Mouse (Mus musculus) CH12.LX (cell line): ENCODE measurements at regions not wholly inside any gene's neighbourhood (a gene's known extent, or its start where the extent isn't known, plus 50 kb on each side); places are given as distances from the start of the nearest gene placed in this dataset.

ENCODE experiments used
- DNase-seq: peaks from one replicate; pipeline ENCODE4 v3.0.0-alpha.2; 2013; ENCODE audit errors: extremely low read depth
- H3K27ac ChIP-seq: 2 replicates; pipeline ENCODE4 v1.5.1; 2012; ENCODE audit warnings: low read depth, mild to moderate bottlenecking, control low read depth, moderate library complexity; ENCODE audit not compliant: insufficient read depth
- H3K27me3 ChIP-seq: replicated peaks from 2 replicates; pipeline ENCODE3; 2012; ENCODE audit warnings: inconsistent platforms
- H3K36me3 ChIP-seq, 2 experiments: replicated peaks in 1 of 2; 2 replicates each; pipeline versions ENCODE3 to v1.6.1; 2012; ENCODE audit warnings: inconsistent platforms in 1 of 2, low read length in 1 of 2, mild to moderate bottlenecking in 1 of 2, mixed read lengths in 1 of 2, moderate library complexity in 1 of 2; ENCODE audit not compliant: control insufficient read depth in 1 of 2, insufficient read depth in 1 of 2
- H3K4me1 ChIP-seq, 2 experiments: 2 replicates each; pipeline ENCODE4 v1.6.1; 2012; ENCODE audit warnings: inconsistent platforms in 1 of 2, moderate library complexity in 1 of 2; ENCODE audit not compliant: insufficient read depth in 2 of 2, control insufficient read depth in 1 of 2
- H3K4me2 ChIP-seq: 2 replicates; pipeline ENCODE4 v1.6.1; 2012; ENCODE audit warnings: low read depth, mild to moderate bottlenecking, control low read depth; ENCODE audit not compliant: poor library complexity, insufficient read depth, severe bottlenecking
- H3K4me3 ChIP-seq, 3 experiments: fragments of 150-350 bp in 1 of 3; sonication (generic) in 1 of 3; replicated peaks in 1 of 3; 2 replicates each; pipeline versions ENCODE3 to v1.5.1; 2011 to 2012; ENCODE audit warnings: low read depth in 2 of 3, low read length in 2 of 3, mild to moderate bottlenecking in 2 of 3, moderate library complexity in 2 of 3, control low read depth in 1 of 3, improper control_type of control experiment in 1 of 3, inconsistent platforms in 1 of 3, mixed read lengths in 1 of 3; ENCODE audit not compliant: poor library complexity in 1 of 3
- H3K79me2 ChIP-seq: replicated peaks from 2 replicates; pipeline ENCODE4 v1.6.1; 2012; ENCODE audit warnings: mild to moderate bottlenecking, moderate library complexity; ENCODE audit not compliant: control insufficient read depth, poor library complexity, insufficient read depth, severe bottlenecking; ENCODE audit errors: extremely low read depth
- H3K9ac ChIP-seq: 2 replicates; pipeline ENCODE4 v1.6.1; 2012; ENCODE audit warnings: low read depth, mild to moderate bottlenecking, control low read depth, moderate library complexity; ENCODE audit not compliant: insufficient read depth
- H3K9me3 ChIP-seq: replicated peaks from 2 replicates; pipeline ENCODE3; 2012; ENCODE audit warnings: low read length, inconsistent platforms, mixed read lengths
- BHLHE40 ChIP-seq: IDR thresholded peaks from 2 replicates; pipeline ENCODE4 v1.6.1; 2011; ENCODE audit warnings: mild to moderate bottlenecking, low read depth, low read length, improper control_type of control experiment
- CHD1 ChIP-seq: IDR thresholded peaks from 2 replicates; pipeline ENCODE4 v1.6.1; 2012; ENCODE audit warnings: low read depth, low read length, improper control_type of control experiment, inconsistent platforms
- CHD2 ChIP-seq: IDR thresholded peaks from 2 replicates; pipeline ENCODE4 v1.6.1; 2011; ENCODE audit warnings: low read length, improper control_type of control experiment
- CTCF ChIP-seq, 2 experiments: IDR thresholded peaks in 1 of 2; conservative IDR thresholded peaks in 1 of 2; 2 replicates each; pipeline ENCODE4 v1.5.1; 2011 to 2012; ENCODE audit warnings: low read depth in 2 of 2, low read length in 2 of 2, improper control_type of control experiment in 1 of 2, inconsistent platforms in 1 of 2, mild to moderate bottlenecking in 1 of 2, moderate library complexity in 1 of 2
- E2F4 ChIP-seq: IDR thresholded peaks from 2 replicates; pipeline ENCODE4 v1.6.1; 2011; ENCODE audit warnings: low read depth, low read length, improper control_type of control experiment; ENCODE audit not compliant: insufficient replicate concordance
- ELF1 ChIP-seq: IDR thresholded peaks from 2 replicates; pipeline ENCODE4 v1.6.1; 2014; ENCODE audit warnings: low read depth, mild to moderate bottlenecking, inconsistent platforms, low read length, improper control_type of control experiment
- EP300 ChIP-seq: IDR thresholded peaks from 2 replicates; pipeline ENCODE4 v1.6.1; 2011; ENCODE audit warnings: low read length, improper control_type of control experiment
- GABPA ChIP-seq: IDR thresholded peaks from 2 replicates; pipeline ENCODE4 v1.6.1; 2012; ENCODE audit warnings: low read depth, low read length, improper control_type of control experiment, inconsistent platforms; ENCODE audit not compliant: insufficient replicate concordance
- IRF4 ChIP-seq: IDR thresholded peaks from 2 replicates; pipeline ENCODE4 v1.6.1; 2014; ENCODE audit warnings: low read depth, mild to moderate bottlenecking, inconsistent platforms, low read length, improper control_type of control experiment
- JUND ChIP-seq: conservative IDR thresholded peaks from 2 replicates; pipeline ENCODE4 v1.6.1; 2011; ENCODE audit warnings: low read depth, low read length, improper control_type of control experiment
- MAX ChIP-seq: IDR thresholded peaks from 2 replicates; pipeline ENCODE4 v1.6.1; 2011; ENCODE audit warnings: low read length, improper control_type of control experiment
- MAZ ChIP-seq: IDR thresholded peaks from 2 replicates; pipeline ENCODE4 v1.6.1; 2012; ENCODE audit warnings: low read depth, mild to moderate bottlenecking, inconsistent platforms, low read length, improper control_type of control experiment, moderate library complexity
- MEF2A ChIP-seq: IDR thresholded peaks from 2 replicates; pipeline ENCODE4 v1.6.1; 2014; ENCODE audit warnings: low read depth, mild to moderate bottlenecking, inconsistent platforms, low read length, improper control_type of control experiment, borderline replicate concordance
- MYC ChIP-seq: IDR thresholded peaks from 2 replicates; pipeline ENCODE4 v1.6.1; 2011; ENCODE audit warnings: low read depth, mild to moderate bottlenecking, improper control_type of control experiment, low read length
- NRF1 ChIP-seq: IDR thresholded peaks from 2 replicates; pipeline ENCODE4 v1.6.1; 2014; ENCODE audit warnings: low read depth, mild to moderate bottlenecking, inconsistent platforms, low read length, improper control_type of control experiment, moderate library complexity
- PAX5 ChIP-seq: IDR thresholded peaks from 2 replicates; pipeline ENCODE4 v1.6.1; 2012; ENCODE audit warnings: low read length, inconsistent platforms, mixed read lengths
- POLR2A ChIP-seq: IDR thresholded peaks from 2 replicates; pipeline ENCODE4 v1.6.1; 2011; ENCODE audit warnings: low read depth, mild to moderate bottlenecking, improper control_type of control experiment, low read length
- RAD21 ChIP-seq: IDR thresholded peaks from 2 replicates; pipeline ENCODE4 v1.6.1; 2011; ENCODE audit warnings: low read depth, mild to moderate bottlenecking, low read length, improper control_type of control experiment, moderate library complexity
- TBP ChIP-seq: conservative IDR thresholded peaks from 2 replicates; pipeline ENCODE4 v1.6.1; 2011; ENCODE audit warnings: low read depth, low read length, improper control_type of control experiment
- UBTF ChIP-seq: IDR thresholded peaks from 2 replicates; pipeline ENCODE4 v1.6.1; 2012; ENCODE audit warnings: low read depth, mild to moderate bottlenecking, inconsistent platforms, low read length, improper control_type of control experiment, moderate library complexity
- USF1 ChIP-seq: IDR thresholded peaks from 2 replicates; pipeline ENCODE4 v1.6.1; 2014; ENCODE audit warnings: low read depth, mild to moderate bottlenecking, inconsistent platforms, low read length, improper control_type of control experiment
- ZC3H11A ChIP-seq: IDR thresholded peaks from 2 replicates; pipeline ENCODE4 v1.6.1; 2012; ENCODE audit warnings: low read depth, mild to moderate bottlenecking, inconsistent platforms, low read length, improper control_type of control experiment
- ZKSCAN1 ChIP-seq: IDR thresholded peaks from 2 replicates; pipeline ENCODE4 v1.6.1; 2012; ENCODE audit warnings: low read depth, inconsistent platforms, low read length, improper control_type of control experiment, borderline replicate concordance
- ZNF384 ChIP-seq: IDR thresholded peaks from 2 replicates; pipeline ENCODE4 v1.6.1; 2012; ENCODE audit warnings: low read depth, low read length, improper control_type of control experiment, inconsistent platforms
- dilution Hi-C: fragments of 300-500 bp; cut with MboI; formaldehyde crosslinking; loops from 2 replicates; pipeline ENCODE4 v1.14.3; 2020; ENCODE audit warnings: low sequenced_read_pairs; ENCODE audit not compliant: extremely low pct_unique_long_range_greater_than_20kb, extremely low pct_ligation_motif_present
- in situ Hi-C: fragments of 300-500 bp; cut with MboI; formaldehyde crosslinking; loops from 3 replicates; pipeline ENCODE4 v1.14.3; 2019; ENCODE audit warnings: low sequenced_read_pairs, low pct_ligation_motif_present, low pct_unique_long_range_greater_than_20kb, mixed read lengths

GRCm38 (mm10) chr6:100428759-100429158 lies 141.5 kb upstream of the Rybp start:
- Histone ChIP-seq H3K9me3 (peaks cover 4% of the 10 kb centered on the region), H3K79me2 (no peaks in the 10 kb centered on the region), H3K27ac (no peak overlapping the region), H3K9ac (no peak overlapping the region), H3K27me3 (no peaks in the 10 kb centered on the region), H3K4me2 (no peak overlapping the region), H3K4me3 (no peak overlapping the region), H3K4me1 (peaks cover 4 to 18% of the 10 kb centered on the region in 2 experiments; a peak in 3 of 4 replicates), H3K36me3 (no peaks in the 10 kb centered on the region)
- in situ Hi-C loops: no loop called here
- dilution Hi-C loops: no loop called here
- DNase-seq: no peak
- TF ChIP-seq MYC (no peak), NRF1 (no peak), MAZ (no peak), RAD21 (no peak), CTCF (conservative IDR thresholded peaks at IDR 0.05 in 1 of 2, IDR thresholded peaks at IDR 0.05 in 1 of 2; ENCODE audit: low read depth in 2 of 2, low read length in 2 of 2) (no peak), E2F4 (no peak), CHD2 (no peak), ZC3H11A (no peak), IRF4 (no peak), ZNF384 (no peak), PAX5 (no peak), EP300 (no peak), JUND (no peak), UBTF (no peak), GABPA (no peak), CHD1 (no peak), MAX (no peak), POLR2A (no peak), USF1 (no peak)

GRCm38 (mm10) chr6:100425551-100425950 lies 138.3 kb upstream of the Rybp start:
- dilution Hi-C loops: no loop called here
- TF ChIP-seq MEF2A (no peak), TBP (no peak), RAD21 (no peak), ZKSCAN1 (no peak), ELF1 (no peak), ZNF384 (no peak), PAX5 (no peak), BHLHE40 (no peak)
- no peaks in the 10 kb centered on the region for H3K9me3 ChIP-seq
- no peaks in the 10 kb centered on the region for H3K27me3 ChIP-seq
- no peak overlapping the region for H3K4me3 ChIP-seq
- no peak overlapping the region for H3K27ac ChIP-seq
- H3K79me2 ChIP-seq: no peaks in the 10 kb centered on the region
- in situ Hi-C loops: no loop called here
- peaks cover 4 to 18% of the 10 kb centered on the region in 2 experiments; a peak in 3 of 4 replicates for H3K4me1 ChIP-seq
- no peak for DNase-seq
- no peak overlapping the region for H3K4me2 ChIP-seq
- H3K9ac ChIP-seq: no peak overlapping the region
- H3K36me3 ChIP-seq: no peaks in the 10 kb centered on the region
